Mouse (Mus musculus) heart, embryonic 12.5 days (tissue): Measurements from ENCODE around the gene Emc6. TPM values are rescaled to one million over a fixed set of nuclear protein-coding genes. Genes with fewer than 3 reads are reported as not detected.

Source experiments
- ATAC-seq: fragments of 200-750 bp; cut with Nextera tagmentation; 2 replicates; pipeline ENCODE4 v1.8.0; 2017; ENCODE audit warnings: moderate TSS enrichment, moderate library complexity; ENCODE audit not compliant: insufficient number of reproducible peaks, low FRiP score
- H3K27ac ChIP-seq: fragments of 300-500 bp; sonication (generic); 2 replicates; pipeline ENCODE4 v1.5.1; 2016; ENCODE audit warnings: mild to moderate bottlenecking, moderate library complexity; ENCODE audit not compliant: poor library complexity, severe bottlenecking
- H3K27me3 ChIP-seq: fragments of 300-500 bp; sonication (generic); replicated peaks from 2 replicates; pipeline ENCODE4 v1.6.1; 2016; ENCODE audit warnings: mild to moderate bottlenecking, moderate library complexity
- H3K36me3 ChIP-seq: fragments of 300-500 bp; sonication (generic); 2 replicates; pipeline ENCODE4 v1.6.1; 2016; ENCODE audit warnings: mild to moderate bottlenecking, moderate library complexity
- H3K4me1 ChIP-seq: fragments of 300-500 bp; sonication (generic); replicated peaks from 2 replicates; pipeline ENCODE4 v1.6.1; 2016; ENCODE audit warnings: mild to moderate bottlenecking
- H3K4me2 ChIP-seq: fragments of 300-500 bp; sonication (generic); 2 replicates; pipeline ENCODE4 v1.6.1; 2016; ENCODE audit warnings: mild to moderate bottlenecking, moderate library complexity
- H3K4me3 ChIP-seq: fragments of 300-500 bp; sonication (generic); 2 replicates; pipeline ENCODE4 v1.5.1; 2016; ENCODE audit warnings: mild to moderate bottlenecking
- H3K9ac ChIP-seq: fragments of 300-500 bp; sonication (generic); 2 replicates; pipeline ENCODE4 v1.6.1; 2016; ENCODE audit warnings: mild to moderate bottlenecking, moderate library complexity
- H3K9me3 ChIP-seq: fragments of 300-500 bp; sonication (generic); replicated peaks from 2 replicates; pipeline ENCODE4 v1.6.1; 2016; ENCODE audit warnings: mild to moderate bottlenecking, moderate library complexity
- WGBS: fragments of 180-500 bp; shearing (Covaris S2); methylation state at CpG from one replicate; pipeline ENCODE4 v1.1.7; 2016; 5-methylcytosine and 5-hydroxymethylcytosine counted together
- polyA plus RNA-seq: library from polyadenylated mRNA; unstranded; fragments of >200 nt; fragmentation: Nextera tagmentation; extraction: Ambion mirVana; gene quantifications from 2 replicates; pipeline ENCODE4 v1.2.1, GENCODE M21; 2016

Gene Emc6
- polyA plus RNA-seq, 1 experiment from 2014 or later = 101 TPM

GRCm38 (mm10) chr11:73201021-73201420 lies 24.2 kb upstream of the Emc6 start:
- 83% methylated on average over 2 of the region's 2 CpGs for WGBS

DNA sequence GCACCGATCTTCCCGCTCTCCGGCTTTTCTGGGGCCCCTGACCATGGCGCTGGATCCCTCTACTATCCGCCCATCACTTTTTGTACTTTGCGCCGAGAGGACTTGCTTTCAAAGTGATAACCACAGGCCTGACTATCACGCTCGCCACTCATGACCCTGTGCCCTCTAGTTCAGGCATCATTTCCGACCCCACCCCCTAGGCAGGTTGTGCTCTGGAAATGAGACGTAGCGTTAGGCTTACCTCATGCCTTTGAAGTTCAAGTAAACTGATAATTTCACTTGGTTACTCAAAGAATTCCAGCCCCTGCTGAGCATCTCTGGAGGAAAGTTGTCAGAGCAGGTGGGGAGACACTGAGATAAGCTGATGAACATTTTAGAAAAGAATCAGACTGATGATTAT lies 23.0 kb upstream of the Emc6 start:
- Histone ChIP-seq H3K4me2 (peak overlapping the region; percentile 94), H3K36me3 (peaks cover 4% of the 10 kb centered on the region), H3K27ac (no peak overlapping the region), H3K4me1 (peaks cover 10% of the 10 kb centered on the region; the same call in 1 of the 2 replicates), H3K9ac (peak overlapping the region; percentile 84), H3K4me3 (peak overlapping the region; percentile 69), H3K9me3 (no peaks in the 10 kb centered on the region), H3K27me3 (no peaks in the 10 kb centered on the region)
- ATAC-seq = no peak
- WGBS = 2% methylated on average over 12 of the region's 12 CpGs

More at GRCm38 (mm10) chr11:73201021-73201420, 24.2 kb upstream of the Emc6 start:
- no peak overlapping the region for H3K27ac ChIP-seq
- H3K9me3 ChIP-seq = no peaks in the 10 kb centered on the region
- no peak overlapping the region for H3K9ac ChIP-seq
- no peak overlapping the region for H3K4me3 ChIP-seq
- peaks cover 10% of the 10 kb centered on the region; the same call in 1 of the 2 replicates for H3K4me1 ChIP-seq
- no peaks in the 10 kb centered on the region for H3K36me3 ChIP-seq
- H3K4me2 ChIP-seq = no peak overlapping the region
- no peak for ATAC-seq
- H3K27me3 ChIP-seq = no peaks in the 10 kb centered on the region

- Histone ChIP-seq H3K36me3 (peaks cover 4% of the 10 kb centered on the region), H3K4me1 (peaks cover 10% of the 10 kb centered on the region; the same call in 1 of the 2 replicates), H3K9ac (peak within 1 kb of the TSS; percentile 84), H3K4me3 (peak within 1 kb of the TSS; percentile 69), H3K4me2 (peak within 1 kb of the TSS; percentile 94), H3K27ac (no peak within 1 kb of the TSS; the same call in 1 of the 2 replicates), H3K9me3 (no peaks in the 10 kb centered on the region), H3K27me3 (no peaks in the 10 kb centered on the region)
- under 1% methylated on average over 32 of the region's 32 CpGs for WGBS
- ATAC-seq = peak; percentile 98
Observed at GRCm38 (mm10) chr11:73199230-73199712, 22.4 kb upstream of the Emc6 start, which contains the start of gene Shpk. Gene Shpk (plus strand): TSS chr11:73199460.

DNA sequence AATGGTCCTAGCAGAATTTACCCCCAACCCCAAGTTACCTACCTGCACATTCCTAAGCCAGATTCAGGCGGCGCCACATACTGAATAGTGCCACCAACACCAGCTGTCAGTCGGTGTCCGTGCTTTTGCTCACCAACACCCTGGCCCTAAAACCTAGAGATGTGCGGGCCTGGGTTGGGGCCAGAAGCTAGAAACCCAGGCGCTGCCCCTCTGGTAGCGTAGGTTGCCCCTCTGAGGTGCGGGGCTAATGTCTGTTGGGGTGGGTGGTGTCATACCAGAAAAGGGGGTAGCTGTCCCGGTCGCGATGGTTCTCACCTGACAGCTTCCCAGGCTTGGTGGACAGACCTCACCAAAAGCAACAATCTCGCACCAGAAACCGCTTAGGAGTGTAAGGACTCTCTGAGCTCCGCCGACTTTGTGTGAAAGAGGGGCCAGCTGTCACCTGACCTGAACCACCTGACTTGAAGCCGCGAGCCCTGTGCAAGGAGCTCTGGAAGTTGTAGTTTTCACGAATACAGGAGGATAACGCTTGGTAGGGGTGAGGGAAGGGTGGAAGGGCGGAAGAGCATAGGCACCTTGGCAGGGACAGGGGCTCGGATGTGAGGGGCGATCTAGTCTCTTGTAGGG lies 21.9 kb upstream of the Emc6 start, which contains the start of gene Ctns:
Gene Ctns, minus strand, starts transcription at position 440 of the 627 bp plus-strand sequence.
- Histone ChIP-seq H3K27me3 (no peaks in the 10 kb centered on the region), H3K27ac (no peak within 1 kb of the TSS; the same call in 1 of the 2 replicates), H3K36me3 (peaks cover 4% of the 10 kb centered on the region), H3K4me2 (peak within 1 kb of the TSS; percentile 94), H3K4me3 (peak within 1 kb of the TSS; percentile 69), H3K4me1 (peaks cover 10% of the 10 kb centered on the region; the same call in 1 of the 2 replicates), H3K9me3 (no peaks in the 10 kb centered on the region), H3K9ac (peak within 1 kb of the TSS; percentile 84)
- 1% methylated on average over 22 of the region's 22 CpGs for WGBS
- peak; percentile 96 for ATAC-seq

GRCm38 (mm10) chr11:73198190-73198589 lies 21.4 kb upstream of the Emc6 start:
- peaks cover 4% of the 10 kb centered on the region for H3K36me3 ChIP-seq
- H3K27ac ChIP-seq = no peak overlapping the region
- ATAC-seq = no peak
- no peaks in the 10 kb centered on the region for H3K27me3 ChIP-seq
- H3K4me1 ChIP-seq = peaks cover 10% of the 10 kb centered on the region; the same call in 1 of the 2 replicates
- WGBS = 2% methylated on average over 1 of the region's 1 CpGs
- peak overlapping the region; percentile 69 for H3K4me3 ChIP-seq
- H3K9me3 ChIP-seq = no peaks in the 10 kb centered on the region
- H3K4me2 ChIP-seq = peak overlapping the region; percentile 94
- peak overlapping the region; percentile 84 for H3K9ac ChIP-seq

DNA sequence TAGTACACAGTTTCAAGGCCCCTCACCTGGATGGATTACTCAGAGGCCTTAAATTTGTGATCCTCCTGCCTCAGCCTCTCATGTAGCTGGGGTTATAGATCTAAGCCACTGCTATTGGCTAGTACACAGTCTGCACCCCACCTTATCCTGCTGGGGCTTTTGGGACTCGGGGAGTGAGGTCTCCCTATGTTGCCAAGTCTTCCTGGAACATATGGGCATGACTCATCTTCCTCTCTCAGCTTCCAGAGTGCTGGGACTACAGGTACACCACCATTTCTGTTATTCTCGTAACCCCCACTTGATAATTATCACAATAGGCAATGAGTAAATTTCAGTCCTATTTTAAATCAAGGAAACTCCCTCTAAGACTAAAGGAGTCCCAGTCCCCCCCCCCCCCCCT lies 17.6 kb upstream of the Emc6 start:
- H3K36me3 ChIP-seq = peaks cover 33% of the 10 kb centered on the region
- no peak overlapping the region for H3K4me2 ChIP-seq
- H3K27ac ChIP-seq = no peak overlapping the region
- no peaks in the 10 kb centered on the region for H3K27me3 ChIP-seq
- peaks cover 6% of the 10 kb centered on the region; the same call in 1 of the 2 replicates for H3K4me1 ChIP-seq
- H3K9ac ChIP-seq = no peak overlapping the region
- ATAC-seq = no peak
- H3K4me3 ChIP-seq = no peak overlapping the region
- H3K9me3 ChIP-seq = no peaks in the 10 kb centered on the region
- 64% methylated on average over 2 of the region's 2 CpGs for WGBS

- 61% methylated on average over 6 of the region's 6 CpGs for WGBS
- Histone ChIP-seq H3K9me3 (no peaks in the 10 kb centered on the region), H3K36me3 (peaks cover 41% of the 10 kb centered on the region), H3K4me3 (no peak overlapping the region), H3K27ac (no peak overlapping the region), H3K4me2 (no peak overlapping the region), H3K4me1 (peaks cover 4% of the 10 kb centered on the region; the same call in 1 of the 2 replicates), H3K9ac (no peak overlapping the region), H3K27me3 (no peaks in the 10 kb centered on the region)
- ATAC-seq = no peak
Observed at GRCm38 (mm10) chr11:73193047-73193446, 16.2 kb upstream of the Emc6 start.

- H3K4me1 ChIP-seq = no peaks in the 10 kb centered on the region
- no peak overlapping the region for H3K4me2 ChIP-seq
- no peak for ATAC-seq
- H3K27ac ChIP-seq = no peak overlapping the region
- no peaks in the 10 kb centered on the region for H3K9me3 ChIP-seq
- H3K27me3 ChIP-seq = no peaks in the 10 kb centered on the region
- H3K4me3 ChIP-seq = no peak overlapping the region
- H3K9ac ChIP-seq = no peak overlapping the region
- WGBS = 87% methylated on average over 6 of the region's 6 CpGs
- H3K36me3 ChIP-seq = peaks cover 82% of the 10 kb centered on the region
Observed at GRCm38 (mm10) chr11:73187231-73187630, 10.4 kb upstream of the Emc6 start.

- no peaks in the 10 kb centered on the region for H3K9me3 ChIP-seq
- H3K27me3 ChIP-seq = no peaks in the 10 kb centered on the region
- no peak overlapping the region for H3K9ac ChIP-seq
- no peaks in the 10 kb centered on the region for H3K4me1 ChIP-seq
- H3K36me3 ChIP-seq = peaks cover 77% of the 10 kb centered on the region
- no peak overlapping the region for H3K27ac ChIP-seq
- H3K4me2 ChIP-seq = no peak overlapping the region
- no peak for ATAC-seq
- no peak overlapping the region for H3K4me3 ChIP-seq
- WGBS = 88% methylated on average over 10 of the region's 10 CpGs
Observed at GRCm38 (mm10) chr11:73185872-73186615, 9.2 kb upstream of the Emc6 start.

- Histone ChIP-seq H3K36me3 (peaks cover 35% of the 10 kb centered on the region), H3K9ac (peak overlapping the region; percentile 87), H3K27me3 (no peaks in the 10 kb centered on the region), H3K4me3 (peak overlapping the region; percentile 95), H3K27ac (peak overlapping the region; percentile 97), H3K4me2 (peak overlapping the region; percentile 95), H3K9me3 (no peaks in the 10 kb centered on the region), H3K4me1 (peaks cover 27% of the 10 kb centered on the region)
- 5% methylated on average over 2 of the region's 2 CpGs for WGBS
- ATAC-seq = no peak
Observed at GRCm38 (mm10) chr11:73177895-73178294, 1.1 kb upstream of the Emc6 start.

GRCm38 (mm10) chr11:73177509-73177875 lies 655 bp upstream of the Emc6 start:
- no peaks in the 10 kb centered on the region for H3K27me3 ChIP-seq
- peak overlapping the region; percentile 87 for H3K9ac ChIP-seq
- H3K4me2 ChIP-seq = peak overlapping the region; percentile 95
- H3K9me3 ChIP-seq = no peaks in the 10 kb centered on the region
- peaks cover 32% of the 10 kb centered on the region for H3K36me3 ChIP-seq
- WGBS = under 1% methylated on average over 28 of the region's 28 CpGs
- peaks cover 29% of the 10 kb centered on the region for H3K4me1 ChIP-seq
- H3K4me3 ChIP-seq = peak overlapping the region; percentile 95
- H3K27ac ChIP-seq = peak overlapping the region; percentile 97
- ATAC-seq = peak; percentile 84
